Mouse (Mus musculus) T-helper 1 cell (primary cell): ENCODE measurements at regions not wholly inside any gene's neighbourhood (a gene's known extent, or its start where the extent isn't known, plus 50 kb on each side); places are given as distances from the start of the nearest gene placed in this dataset.

Experiments
- in situ Hi-C: fragments of 300-600 bp; cut with MboI, MseI; formaldehyde crosslinking; loops from one replicate; pipeline ENCODE4 v1.15.1; 2025; ENCODE audit warnings: high pct_unique_total_duplicates

- in situ Hi-C loops: no loop called here
Observed at GRCm38 (mm10) chr12:54577235-54577634, 79.1 kb downstream of the Sptssa start.

GRCm38 (mm10) chr12:54576821-54577220 lies 79.6 kb downstream of the Sptssa start:
- in situ Hi-C loops: no loop called here

- in situ Hi-C loops: loop anchor here (25.0 kb wide), 1 partner anchor 1661 kb away; no protein-coding TSS in a partner anchor
Observed at GRCm38 (mm10) chr12:54572866-54573265, 83.5 kb downstream of the Sptssa start.

- in situ Hi-C loops: loop anchor here (25.0 kb wide), 1 partner anchor 1656 kb away; no protein-coding TSS in a partner anchor
Observed at GRCm38 (mm10) chr12:54568078-54568931, 88.1 kb downstream of the Sptssa start.

GRCm38 (mm10) chr12:54567426-54567790 lies 89.0 kb downstream of the Sptssa start:
- in situ Hi-C loops: loop anchor here (25.0 kb wide), 1 partner anchor 1655 kb away; no protein-coding TSS in a partner anchor

GRCm38 (mm10) chr12:54566532-54567425 lies 89.6 kb downstream of the Sptssa start:
- in situ Hi-C loops: loop anchor here (25.0 kb wide), 1 partner anchor 1654 kb away; no protein-coding TSS in a partner anchor

- in situ Hi-C loops: loop anchor here (25.0 kb wide), 1 partner anchor 1650 kb away; no protein-coding TSS in a partner anchor
Observed at GRCm38 (mm10) chr12:54561981-54562380, 94.4 kb downstream of the Sptssa start.

- in situ Hi-C loops: loop anchor here (10.0 to 25.0 kb wide), 2 partner anchors 453 to 1646 kb away; no protein-coding TSS in a partner anchor
Observed at GRCm38 (mm10) chr12:54558106-54558505, 98.3 kb downstream of the Sptssa start.

- in situ Hi-C loops: loop anchor here (10.0 to 25.0 kb wide), 2 partner anchors 445 to 1637 kb away; no protein-coding TSS in a partner anchor
Observed at GRCm38 (mm10) chr12:54549659-54550058, 106.7 kb downstream of the Sptssa start.

- in situ Hi-C loops: no loop called here
Observed at GRCm38 (mm10) chr12:54545821-54546608, 110.4 kb downstream of the Sptssa start.

GRCm38 (mm10) chr12:54538320-54538705 lies 118.1 kb downstream of the Sptssa start:
- in situ Hi-C loops: no loop called here

GRCm38 (mm10) chr12:54537690-54538319 lies 118.6 kb downstream of the Sptssa start:
- in situ Hi-C loops: no loop called here

- in situ Hi-C loops: no loop called here
Observed at GRCm38 (mm10) chr12:54537022-54537421, 119.4 kb downstream of the Sptssa start.

- in situ Hi-C loops: no loop called here
Observed at GRCm38 (mm10) chr12:54535556-54536516, 120.5 kb downstream of the Sptssa start.

GRCm38 (mm10) chr12:54534910-54535309 lies 121.5 kb downstream of the Sptssa start:
- in situ Hi-C loops: no loop called here

- in situ Hi-C loops: no loop called here
Observed at GRCm38 (mm10) chr12:54533134-54533533, 123.2 kb downstream of the Sptssa start.

- in situ Hi-C loops: no loop called here
Observed at GRCm38 (mm10) chr12:54532062-54532461, 124.3 kb downstream of the Sptssa start.

- in situ Hi-C loops: no loop called here
Observed at GRCm38 (mm10) chr12:54528046-54528445, 128.3 kb downstream of the Sptssa start.

GRCm38 (mm10) chr12:54527577-54527976 lies 128.8 kb downstream of the Sptssa start:
- in situ Hi-C loops: no loop called here
